Mouse (Mus musculus) left cerebral cortex, adult 18-20 months (tissue): ENCODE measurements around the gene Cpne7. TPM values are rescaled to one million over a fixed set of nuclear protein-coding genes. Genes with fewer than 3 reads are reported as not detected.
"Not testable (repeated sequence)": the region's sequence is repeated elsewhere in the genome, so short reads cannot be mapped to it uniquely, and the experiment has no call there.

Experiments used
- DNase-seq, 2 experiments: peaks; one replicate each; pipeline ENCODE4 v3.0.0; 2021 to 2022; ENCODE audit warnings: low spot score in 2 of 2, mixed read lengths in 1 of 2
- long read RNA-seq, 2 experiments: library from polyadenylated mRNA; stranded (forward); transcript quantifications; one replicate each; pipeline ENCODE4 v2.0.0; 2021
- total RNA-seq, 2 experiments: library from RNA; stranded (reverse); gene quantifications; 2 replicates each; pipeline ENCODE4 v1.2.3; 2021

The Cpne7 gene
- total RNA-seq: 10 to 100 TPM; 58.0 to 61.3 TPM
- long read RNA-seq, experiment 1, transcript Cpne7-201 (15 exons, 2,398 nt): major isoform, 21 of 48 reads
- long read RNA-seq, experiment 1, partial matches to known transcripts: 12 of 48 reads
- long read RNA-seq, experiment 1, other reads (novel, unspliced or antisense): 15 of 48 reads
- long read RNA-seq, experiment 2, transcript Cpne7-205 (14 exons, 3,018 nt): minor isoform, 5 of 32 reads
- long read RNA-seq, experiment 2, transcript Cpne7-201 (15 exons, 2,398 nt): major isoform, 11 of 32 reads
- long read RNA-seq, experiment 2, partial matches to known transcripts: 6 of 32 reads
- long read RNA-seq, experiment 2, other reads (novel, unspliced or antisense): 10 of 32 reads

GRCm38 (mm10) chr8:123117127-123117731 lies at the start of gene Cpne7:
Cpne7 (plus strand) TSS chr8:123117374.
- no peak for DNase-seq

- no peak for DNase-seq
Measured at GRCm38 (mm10) chr8:123071176-123071575, 46.0 kb upstream of the Cpne7 start.

GRCm38 (mm10) chr8:123077213-123077612 lies 40.0 kb upstream of the Cpne7 start:
- DNase-seq: no peak

DNA sequence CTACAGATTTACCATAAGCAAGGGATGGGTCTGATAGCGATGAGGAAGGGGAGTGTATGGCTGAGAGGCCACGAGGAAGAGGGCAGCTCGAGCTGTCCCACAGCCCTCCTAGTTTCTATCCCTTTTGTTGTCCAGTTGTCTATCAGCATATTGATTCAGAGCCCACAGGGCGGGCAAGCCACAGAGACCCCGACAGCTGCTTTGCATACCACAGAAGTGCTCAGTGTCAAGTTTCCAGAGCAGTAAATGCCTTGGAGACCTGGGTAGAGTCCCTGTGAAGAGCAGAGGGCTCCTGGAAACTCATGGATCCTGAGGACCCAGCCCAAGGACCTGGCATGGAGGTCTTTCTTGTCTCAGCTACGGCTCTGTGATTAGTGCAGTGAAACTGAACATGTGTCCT lies 34.2 kb upstream of the Cpne7 start:
- DNase-seq: no peak

- peak in 1 of 2 experiments; percentile 32 for DNase-seq
Measured at GRCm38 (mm10) chr8:123083610-123084009, 33.6 kb upstream of the Cpne7 start.

- no peak for DNase-seq
Measured at GRCm38 (mm10) chr8:123087289-123087688, 29.9 kb upstream of the Cpne7 start.

DNA sequence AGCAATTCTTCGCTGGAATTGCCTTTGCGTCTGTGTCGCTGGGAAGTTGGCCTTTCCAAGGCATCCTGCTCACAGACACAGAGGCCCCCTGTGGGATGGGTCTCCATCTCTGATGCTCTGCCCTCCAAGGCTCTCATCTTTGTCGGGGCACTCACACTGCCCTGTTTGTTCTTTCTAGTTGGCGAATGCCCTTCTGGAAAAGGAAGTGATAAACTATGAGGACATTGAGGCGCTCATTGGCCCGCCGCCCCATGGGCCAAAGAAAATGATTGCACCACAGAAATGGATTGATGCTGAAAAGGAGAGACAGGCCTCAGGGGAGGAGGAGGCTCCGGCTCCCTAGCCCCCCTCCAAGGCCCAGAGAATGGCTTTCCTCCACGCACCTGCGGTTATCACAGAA lies 20.0 kb upstream of the Cpne7 start:
- DNase-seq: no peak

- peak in 1 of 2 experiments; percentile 32 for DNase-seq
Measured at GRCm38 (mm10) chr8:123097786-123098584, 19.2 kb upstream of the Cpne7 start.

- no peak for DNase-seq
Measured at GRCm38 (mm10) chr8:123100288-123100687, 16.9 kb upstream of the Cpne7 start.

DNA sequence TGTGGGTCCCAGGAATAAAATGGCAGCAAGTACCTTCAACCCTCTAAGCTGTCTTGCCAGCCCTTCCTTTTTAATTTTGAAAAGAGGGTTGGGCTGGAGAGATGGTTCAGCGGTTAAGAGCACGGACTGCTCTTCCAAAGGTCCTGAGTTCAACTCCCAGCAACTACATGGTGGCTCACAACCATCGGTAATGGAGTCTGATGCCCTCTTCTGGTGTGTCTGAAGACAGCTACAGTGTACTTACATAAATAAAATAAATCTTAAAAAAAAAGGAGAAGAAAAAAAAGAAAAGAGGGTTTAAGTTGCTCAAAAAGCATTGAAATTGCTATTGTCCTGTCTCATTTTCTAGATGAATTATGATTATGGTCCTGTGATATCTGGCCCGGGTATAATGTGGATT lies 15.9 kb upstream of the Cpne7 start:
- DNase-seq: no peak

DNA sequence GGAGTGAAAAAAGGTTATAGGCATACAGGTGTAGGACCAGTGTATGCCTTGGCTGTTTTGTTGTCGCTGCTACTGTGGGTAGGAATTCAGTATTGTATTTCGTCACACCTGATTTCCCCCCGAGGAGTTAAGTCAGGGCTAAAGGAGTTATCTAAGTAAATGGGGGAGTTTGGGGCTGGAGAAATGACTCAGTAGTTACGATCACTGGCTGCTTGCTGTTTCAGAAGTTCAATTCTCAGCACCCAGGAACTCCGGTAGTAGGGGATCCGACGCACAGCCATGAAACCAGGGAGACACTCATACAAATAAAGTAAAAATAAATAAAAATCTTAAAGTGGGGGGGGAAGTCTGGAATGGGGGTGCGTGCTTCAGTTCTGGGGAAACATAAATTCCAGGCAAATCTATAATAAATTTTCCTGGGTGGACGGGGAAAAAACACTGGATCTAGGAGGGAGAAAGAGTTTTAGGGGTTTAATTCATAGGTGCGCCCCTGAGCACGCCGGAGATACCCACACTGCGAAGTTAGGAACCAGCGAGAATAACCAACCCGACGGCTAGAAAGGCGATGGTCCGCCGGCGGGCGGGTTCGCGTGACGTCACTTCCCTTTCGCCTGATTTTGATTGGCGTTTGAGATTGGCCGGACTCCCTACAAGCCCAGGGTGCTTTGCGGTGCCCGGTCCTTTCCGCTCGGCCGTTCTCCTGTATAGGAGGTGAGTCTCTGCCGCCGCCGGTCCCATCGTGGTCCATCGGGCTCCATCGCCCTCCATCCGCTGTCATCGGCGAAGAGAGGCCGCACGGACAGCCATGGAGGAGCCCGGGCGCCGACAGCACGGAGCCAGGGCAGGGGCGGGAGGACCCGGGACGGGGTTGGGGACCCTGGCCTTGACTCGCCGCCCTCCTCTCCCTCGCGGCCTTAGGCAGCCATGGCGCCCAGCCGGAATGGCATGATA lies 15.2 kb upstream of the Cpne7 start, which contains the start of gene Rpl13:
Gene Rpl13 (plus strand): TSS at position 616 of the 951 bp plus-strand sequence.
- DNase-seq: peak; percentile 98

GRCm38 (mm10) chr8:123102855-123103254 lies 14.3 kb upstream of the Cpne7 start:
- DNase-seq: not testable (repeated sequence)

DNA sequence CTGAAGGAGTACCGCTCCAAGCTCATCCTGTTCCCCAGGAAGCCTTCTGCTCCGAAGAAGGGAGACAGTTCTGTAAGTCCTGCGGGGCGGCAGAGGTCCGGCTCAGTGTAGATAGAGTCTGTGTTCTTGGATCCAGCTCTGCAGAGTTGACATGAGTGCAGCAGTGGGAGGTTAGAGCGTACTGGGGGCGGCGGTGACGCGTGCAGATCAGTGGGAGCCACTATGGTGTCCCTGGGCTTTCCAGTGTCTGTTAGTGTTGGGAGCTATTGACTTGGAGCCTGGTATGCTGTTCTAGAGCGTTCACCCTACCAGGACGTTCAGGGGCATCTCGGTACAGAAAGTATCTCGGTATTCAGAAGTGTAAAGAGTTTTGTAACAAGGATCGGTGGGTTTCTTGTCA lies 13.9 kb upstream of the Cpne7 start:
- DNase-seq: no peak

DNA sequence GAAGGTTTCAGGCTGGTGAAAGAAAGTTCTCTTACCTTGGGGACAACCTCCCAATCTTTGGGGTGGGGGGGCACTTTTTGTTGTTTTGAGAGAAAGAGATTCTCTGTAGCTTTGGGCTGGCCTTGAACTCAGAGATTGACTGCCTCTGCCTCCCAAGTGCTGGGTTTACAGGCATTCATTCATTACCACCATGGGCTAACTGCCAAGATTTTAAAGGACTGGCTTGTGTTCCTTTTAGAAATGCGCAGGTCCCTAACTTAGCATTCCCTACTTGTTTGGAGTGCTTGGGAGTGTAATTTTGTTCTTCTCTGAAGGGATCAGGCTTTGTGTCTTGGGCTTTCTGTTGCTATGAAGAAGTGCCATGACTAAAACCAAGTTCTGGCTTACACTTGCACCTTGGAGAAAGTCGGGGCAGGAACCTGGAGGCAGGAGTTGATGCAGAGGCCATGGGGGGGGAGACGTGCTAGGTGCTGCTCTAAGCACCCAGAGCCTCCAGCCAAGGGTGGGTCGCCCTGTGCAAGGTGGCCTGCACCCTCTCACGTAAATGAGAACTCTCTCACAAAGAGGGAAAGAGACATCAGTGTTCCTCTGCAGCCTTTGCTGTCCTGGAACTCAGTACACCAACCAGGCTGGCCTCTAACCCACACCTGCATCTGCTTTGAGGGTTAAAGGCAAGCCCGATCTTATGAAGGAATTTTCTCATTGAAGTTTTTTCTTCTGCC lies 13.0 kb upstream of the Cpne7 start:
- no peak for DNase-seq

- no peak for DNase-seq
Measured at GRCm38 (mm10) chr8:123105553-123106326, 11.4 kb upstream of the Cpne7 start.

GRCm38 (mm10) chr8:123106531-123106930 lies 10.6 kb upstream of the Cpne7 start:
- no peak for DNase-seq

DNA sequence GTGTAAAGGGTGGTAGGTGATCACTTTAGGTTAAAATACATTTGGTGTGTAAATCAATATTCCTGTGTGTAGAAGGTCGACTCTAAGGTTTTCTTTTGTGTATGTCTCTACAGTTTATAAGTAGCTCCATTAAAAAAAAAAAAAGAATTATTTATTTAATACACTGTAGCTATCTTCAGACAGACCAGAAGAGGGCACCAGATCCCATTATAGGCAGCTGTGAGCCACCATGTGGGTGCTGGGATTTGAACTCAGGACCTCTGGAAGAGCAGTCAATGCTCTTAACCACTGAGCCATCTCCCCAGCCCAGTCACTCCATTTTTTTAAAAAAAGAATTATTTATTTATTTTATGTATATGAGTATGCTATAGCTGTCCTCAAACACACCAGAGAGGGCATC lies 9.2 kb upstream of the Cpne7 start:
- no peak for DNase-seq

DNA sequence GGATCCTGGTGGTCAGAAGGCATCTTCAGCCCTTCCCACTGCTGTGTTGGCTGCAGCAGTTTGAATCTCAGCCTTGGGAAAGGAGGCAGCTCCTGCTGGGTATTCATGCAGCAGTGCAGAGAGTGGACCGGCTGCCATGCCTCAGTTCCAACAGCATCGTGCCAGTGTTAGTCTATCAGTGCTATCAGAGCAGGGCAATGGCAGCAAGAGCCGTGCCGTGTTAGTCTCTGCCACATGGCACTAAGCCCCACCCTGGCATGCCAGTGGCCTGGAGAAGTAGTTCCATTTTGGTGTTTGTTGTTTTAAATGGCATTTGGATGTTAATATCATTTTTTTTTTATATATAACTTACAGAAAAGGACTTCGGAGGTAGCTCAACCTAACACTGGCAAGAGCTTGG lies 8.2 kb upstream of the Cpne7 start:
- no peak for DNase-seq

GRCm38 (mm10) chr8:123110649-123111048 lies 6.5 kb upstream of the Cpne7 start:
- peak in 1 of 2 experiments; percentile 33 for DNase-seq
